10 mouse cellular contexts compared by ENCODE assay signal in genomic region chr7:25707581-25708292, GRCm38 (mm10). TPM values are rescaled to one million over a fixed set of nuclear protein-coding genes. Genes with fewer than 3 reads are reported as not detected.
DNase-seq lines count a peak whose midpoint lies in the region; ATAC-seq and TF ChIP-seq lines count a peak whose summit lies in the region.
"Had no signal": no experiment of that assay in that cellular context is flagged by ENCODE, and none has a peak within 500 bp of the region (broad histone marks: within the 10 kb centered on the region; RNA-seq: fewer than 3 reads in every experiment).

No protein-coding gene starts in this region.

- H3K27ac ChIP-seq in layer of hippocampus, adult 2 months = peak overlapping the region; percentile 69
- peak overlapping the region; percentile 68 for H3K27ac ChIP-seq in embryonic facial prominence, embryonic 14.5 days (replicated peaks; ENCODE audit: low read depth, low read length)
- H3K27ac ChIP-seq in hindbrain, postnatal 0 days = peak overlapping the region; percentile 36; the same call in 1 of the 2 replicates
- no peak overlapping the region for H3K27ac ChIP-seq in liver, embryonic 14.5 days
- H3K27ac ChIP-seq in stomach, postnatal 0 days (replicated peaks) = peak overlapping the region; percentile 0
- H3K27ac ChIP-seq: midbrain, embryonic 12.5 days had no signal

- no peak overlapping the region for H3K4me3 ChIP-seq in layer of hippocampus, adult 2 months
- H3K4me3 ChIP-seq in embryonic facial prominence, embryonic 14.5 days (ENCODE audit: low read depth, low read length) = no peak overlapping the region
- H3K4me3 ChIP-seq in hindbrain, postnatal 0 days (ENCODE audit: low read length) = no peak overlapping the region
- no peak overlapping the region for H3K4me3 ChIP-seq in liver, embryonic 14.5 days (ENCODE audit: insufficient read depth in 1 of 2, low read depth in 2 of 2, low read length in 2 of 2)
- H3K4me3 ChIP-seq in stomach, postnatal 0 days (ENCODE audit: low read depth, low read length) = no peak overlapping the region
- H3K4me3 ChIP-seq: midbrain, embryonic 12.5 days had no signal

- 0 out of 2 replicates have a peak, but pooled peaks cover 5% of the 10 kb centered on the region for H3K27me3 ChIP-seq in embryonic facial prominence, embryonic 14.5 days (replicated peaks; ENCODE audit: control insufficient read depth, insufficient read depth, low read length)
- H3K27me3 ChIP-seq in hindbrain, postnatal 0 days (ENCODE audit: insufficient read depth, low read length) = no peaks in the 10 kb centered on the region
- no peaks in the 10 kb centered on the region for H3K27me3 ChIP-seq in liver, embryonic 14.5 days (ENCODE audit: control insufficient read depth, insufficient read depth, low read length)
- no peaks in the 10 kb centered on the region for H3K27me3 ChIP-seq in stomach, postnatal 0 days (ENCODE audit: control insufficient read depth, insufficient read depth, low read length)
- H3K27me3 ChIP-seq: Patski had no signal

- 31% methylated on average over 15 of the region's 15 CpGs for WGBS in embryonic facial prominence, embryonic 14.5 days
- 61% methylated on average over 15 of the region's 15 CpGs for WGBS in hindbrain, postnatal 0 days
- 57% methylated on average over 15 of the region's 15 CpGs for WGBS in liver, embryonic 14.5 days (ENCODE audit: insufficient replicate concordance)
- 45% methylated on average over 15 of the region's 15 CpGs for WGBS in stomach, postnatal 0 days

- TF ChIP-seq EP300 in liver, embryonic 14.5 days (IDR thresholded peaks at IDR 0.05; ENCODE audit: low read depth) = no peak
- no peak for TF ChIP-seq EP300 in stomach, postnatal 0 days (optimal IDR thresholded peaks at IDR 0.05)

- H3K4me2 ChIP-seq in embryonic facial prominence, embryonic 14.5 days (ENCODE audit: low read depth, low read length) = no peak overlapping the region
- H3K4me2 ChIP-seq in hindbrain, postnatal 0 days (ENCODE audit: low read depth, low read length) = no peak overlapping the region
- no peak overlapping the region for H3K4me2 ChIP-seq in liver, embryonic 14.5 days (ENCODE audit: low read depth)
- no peak overlapping the region for H3K4me2 ChIP-seq in stomach, postnatal 0 days (replicated peaks; ENCODE audit: low read depth)
- H3K4me2 ChIP-seq: midbrain, embryonic 12.5 days had no signal

- no peak for DNase-seq in layer of hippocampus, adult 2 months (ENCODE audit: low spot score in 2 of 2)
- DNase-seq in layer of hippocampus, adult 9-10 months (ENCODE audit: low spot score) = no peak
- no peak for DNase-seq in embryonic facial prominence, embryonic 14.5 days (ENCODE audit: low spot score)
- DNase-seq in hindbrain, postnatal 0 days (ENCODE audit: low spot score) = no peak
- no peak for DNase-seq in liver, embryonic 14.5 days (ENCODE audit: low read depth in 3 of 3, low spot score in 3 of 3)
- no peak for DNase-seq in stomach, postnatal 0 days (ENCODE audit: low spot score)
- no peak for DNase-seq in right cerebral cortex, adult 2 months (ENCODE audit: low spot score in 2 of 2)
- DNase-seq in urinary bladder, postnatal 4 days (ENCODE audit: low spot score in 2 of 2) = no peak

- no peaks in the 10 kb centered on the region for H3K9me3 ChIP-seq in embryonic facial prominence, embryonic 14.5 days (ENCODE audit: control insufficient read depth, low read length)
- no peaks in the 10 kb centered on the region for H3K9me3 ChIP-seq in hindbrain, postnatal 0 days (ENCODE audit: low read length)
- H3K9me3 ChIP-seq in liver, embryonic 14.5 days (ENCODE audit: control insufficient read depth, low read length) = no peaks in the 10 kb centered on the region
- no peaks in the 10 kb centered on the region for H3K9me3 ChIP-seq in stomach, postnatal 0 days (ENCODE audit: control insufficient read depth, low read length)
- H3K9me3 ChIP-seq: midbrain, embryonic 12.5 days had no signal

- TF ChIP-seq CTCF in layer of hippocampus, adult 2 months (conservative IDR thresholded peaks at IDR 0.05) = no peak
- TF ChIP-seq CTCF in hindbrain, postnatal 0 days (IDR thresholded peaks at IDR 0.05; ENCODE audit: low read depth) = no peak
- TF ChIP-seq CTCF in liver, embryonic 14.5 days (IDR thresholded peaks at IDR 0.05; ENCODE audit: low read depth) = no peak
- TF ChIP-seq CTCF in stomach, postnatal 0 days (IDR thresholded peaks at IDR 0.05; ENCODE audit: low read depth) = no peak

- ATAC-seq in embryonic facial prominence, embryonic 14.5 days (ENCODE audit: low read depth) = peak; percentile 3; the same call in 1 of the 2 replicates
- no peak for ATAC-seq in hindbrain, postnatal 0 days
- peak; percentile 29 for ATAC-seq in liver, embryonic 14.5 days (ENCODE audit: insufficient read depth)
- ATAC-seq in stomach, postnatal 0 days (ENCODE audit: low FRiP score, low TSS enrichment) = no peak
- ATAC-seq: Patski had no signal

- H3K9ac ChIP-seq in embryonic facial prominence, embryonic 14.5 days (ENCODE audit: low read depth, low read length) = peak overlapping the region; percentile 34
- no peak overlapping the region for H3K9ac ChIP-seq in hindbrain, postnatal 0 days (replicated peaks; ENCODE audit: low read length)
- no peak overlapping the region for H3K9ac ChIP-seq in liver, embryonic 14.5 days (replicated peaks)
- H3K9ac ChIP-seq in stomach, postnatal 0 days (ENCODE audit: low read length) = no peak overlapping the region
- H3K9ac ChIP-seq: midbrain, embryonic 12.5 days had no signal

- H3K36me3 ChIP-seq in embryonic facial prominence, embryonic 14.5 days (ENCODE audit: control insufficient read depth, insufficient read depth, low read length) = peaks cover 8% of the 10 kb centered on the region
- H3K36me3 ChIP-seq in hindbrain, postnatal 0 days (ENCODE audit: insufficient read depth, low read length) = no peaks in the 10 kb centered on the region
- H3K36me3 ChIP-seq in liver, embryonic 14.5 days (replicated peaks; ENCODE audit: control insufficient read depth, insufficient read depth, low read depth) = peaks cover 8% of the 10 kb centered on the region; the same call in 1 of the 2 replicates
- 0 out of 2 replicates have a peak, but pooled peaks cover 2% of the 10 kb centered on the region for H3K36me3 ChIP-seq in stomach, postnatal 0 days (ENCODE audit: control insufficient read depth, insufficient read depth, low read length)

- H3K4me1 ChIP-seq in embryonic facial prominence, embryonic 14.5 days (ENCODE audit: control insufficient read depth, insufficient read depth, low read length) = peaks cover 28% of the 10 kb centered on the region
- peaks cover 19% of the 10 kb centered on the region for H3K4me1 ChIP-seq in hindbrain, postnatal 0 days (ENCODE audit: insufficient read depth, low read length)
- H3K4me1 ChIP-seq in liver, embryonic 14.5 days (replicated peaks; ENCODE audit: control insufficient read depth in 2 of 2, insufficient read depth in 2 of 2, low read length in 1 of 2) = peaks cover 2 to 38% of the 10 kb centered on the region in 2 experiments
- H3K4me1 ChIP-seq in stomach, postnatal 0 days (replicated peaks; ENCODE audit: control insufficient read depth, insufficient read depth) = peaks cover 10% of the 10 kb centered on the region

RNA-seq across cellular contexts. Expression of gene Ccdc97, which starts 11.2 kb away (rescaled TPM):
- 10 to 100 TPM; 62.9 to 67.4 TPM for total RNA-seq in layer of hippocampus, adult 2 months (2021)
- 25.1 and 28.0 TPM in 2 replicates for polyA plus RNA-seq in embryonic facial prominence, embryonic 14.5 days (2014; fragmentation: Nextera tagmentation; extraction: Ambion mirVana)
- 41.2 and 43.1 TPM in 2 replicates for total RNA-seq in hindbrain, postnatal 0 days (2014; rRNA removed)
- 23.1 and 26.6 TPM in 2 replicates for polyA plus RNA-seq in hindbrain, postnatal 0 days (2015; fragmentation: Nextera tagmentation; extraction: Ambion mirVana)
- polyA plus RNA-seq in liver, embryonic 14.5 days (2012; rRNA removed) = 17.1 and 19.5 TPM in 2 replicates
- 11.3 and 13.2 TPM in 2 replicates for polyA plus RNA-seq in liver, embryonic 14.5 days (2014; fragmentation: Nextera tagmentation; extraction: Ambion mirVana)
- 7.9 and 10.2 TPM in 2 replicates for polyA plus RNA-seq in stomach, postnatal 0 days (2015; fragmentation: Nextera tagmentation; extraction: Ambion mirVana)

RNA-seq across cellular contexts. Expression of gene Tgfb1, which starts 20.9 kb away (rescaled TPM):
- total RNA-seq in layer of hippocampus, adult 2 months (2021) = 1 to 10 TPM; 6.9 TPM
- 3.0 and 3.9 TPM in 2 replicates for polyA plus RNA-seq in embryonic facial prominence, embryonic 14.5 days (2014; fragmentation: Nextera tagmentation; extraction: Ambion mirVana)
- total RNA-seq in hindbrain, postnatal 0 days (2014; rRNA removed) = 2.3 and 2.4 TPM in 2 replicates
- polyA plus RNA-seq in hindbrain, postnatal 0 days (2015; fragmentation: Nextera tagmentation; extraction: Ambion mirVana) = 0.76 and 0.98 TPM in 2 replicates
- 16.6 and 18.5 TPM in 2 replicates for polyA plus RNA-seq in liver, embryonic 14.5 days (2012; rRNA removed)
- polyA plus RNA-seq in liver, embryonic 14.5 days (2014; fragmentation: Nextera tagmentation; extraction: Ambion mirVana) = 3.9 and 4.3 TPM in 2 replicates
- 1.4 and 1.6 TPM in 2 replicates for polyA plus RNA-seq in stomach, postnatal 0 days (2015; fragmentation: Nextera tagmentation; extraction: Ambion mirVana)

RNA-seq across cellular contexts. Expression of gene B9d2, which starts 27.2 kb away (rescaled TPM):
- total RNA-seq in layer of hippocampus, adult 2 months (2021) = 10 to 100 TPM; 20.2 to 20.6 TPM
- 25.1 and 27.5 TPM in 2 replicates for polyA plus RNA-seq in embryonic facial prominence, embryonic 14.5 days (2014; fragmentation: Nextera tagmentation; extraction: Ambion mirVana)
- total RNA-seq in hindbrain, postnatal 0 days (2014; rRNA removed) = 29.5 and 51.3 TPM in 2 replicates
- 50.8 and 55.6 TPM in 2 replicates for polyA plus RNA-seq in hindbrain, postnatal 0 days (2015; fragmentation: Nextera tagmentation; extraction: Ambion mirVana)
- 21.9 and 28.2 TPM in 2 replicates for polyA plus RNA-seq in liver, embryonic 14.5 days (2012; rRNA removed)
- 18.8 and 20.4 TPM in 2 replicates for polyA plus RNA-seq in liver, embryonic 14.5 days (2014; fragmentation: Nextera tagmentation; extraction: Ambion mirVana)
- 11.6 and 12.5 TPM in 2 replicates for polyA plus RNA-seq in stomach, postnatal 0 days (2015; fragmentation: Nextera tagmentation; extraction: Ambion mirVana)

RNA-seq across cellular contexts. Expression of gene Tmem91, which starts 32.8 kb away (rescaled TPM):
- 10 to 100 TPM in 1 of 2 experiments, 1 to 10 TPM in 1; 8.6 to 11.6 TPM for total RNA-seq in layer of hippocampus, adult 2 months (2021)
- 1.9 and 3.0 TPM in 2 replicates for polyA plus RNA-seq in embryonic facial prominence, embryonic 14.5 days (2014; fragmentation: Nextera tagmentation; extraction: Ambion mirVana)
- 62.1 and 115 TPM in 2 replicates for total RNA-seq in hindbrain, postnatal 0 days (2014; rRNA removed)
- 182 and 185 TPM in 2 replicates for polyA plus RNA-seq in hindbrain, postnatal 0 days (2015; fragmentation: Nextera tagmentation; extraction: Ambion mirVana)
- 0.22 and 0.32 TPM in 2 replicates for polyA plus RNA-seq in liver, embryonic 14.5 days (2012; rRNA removed)
- 0.39 and 0.51 TPM in 2 replicates for polyA plus RNA-seq in liver, embryonic 14.5 days (2014; fragmentation: Nextera tagmentation; extraction: Ambion mirVana)
- 0.78 and 0.92 TPM in 2 replicates for polyA plus RNA-seq in stomach, postnatal 0 days (2015; fragmentation: Nextera tagmentation; extraction: Ambion mirVana)

RNA-seq across cellular contexts. Expression of gene Hnrnpul1, which starts 46.8 kb away (rescaled TPM):
- 100 to 1,000 TPM; 110 to 115 TPM for total RNA-seq in layer of hippocampus, adult 2 months (2021)
- polyA plus RNA-seq in embryonic facial prominence, embryonic 14.5 days (2014; fragmentation: Nextera tagmentation; extraction: Ambion mirVana) = 65.9 and 71.9 TPM in 2 replicates
- total RNA-seq in hindbrain, postnatal 0 days (2014; rRNA removed) = 116 and 128 TPM in 2 replicates
- 43.4 and 44.6 TPM in 2 replicates for polyA plus RNA-seq in hindbrain, postnatal 0 days (2015; fragmentation: Nextera tagmentation; extraction: Ambion mirVana)
- 22.8 and 26.5 TPM in 2 replicates for polyA plus RNA-seq in liver, embryonic 14.5 days (2012; rRNA removed)
- polyA plus RNA-seq in liver, embryonic 14.5 days (2014; fragmentation: Nextera tagmentation; extraction: Ambion mirVana) = 36.5 and 39.1 TPM in 2 replicates
- polyA plus RNA-seq in stomach, postnatal 0 days (2015; fragmentation: Nextera tagmentation; extraction: Ambion mirVana) = 25.9 and 27.5 TPM in 2 replicates

Comparison
In these comparisons a context has a peak if more than half of its experiments do, and no peak if none do; other contexts are left out.
1. ATAC-seq: peak in embryonic facial prominence, embryonic 14.5 days (single experiment) and liver, embryonic 14.5 days (single experiment); none in hindbrain, postnatal 0 days (single experiment) and stomach, postnatal 0 days (single experiment).